Mouse (Mus musculus): Measurements from ENCODE around the gene Pus1. TPM values are rescaled to one million over a fixed set of nuclear protein-coding genes. Genes with fewer than 3 reads are reported as not detected.

Pus1 gene
- total RNA-seq, 1 experiment from 2014 or later: 75.6 TPM

GRCm38 (mm10) chr5:110735606-110736005 lies 44.9 kb downstream of the Pus1 start:
- ATAC-seq (replicated peaks in 1 of 2; ENCODE audit: insufficient read depth in 1 of 2, low FRiP score in 2 of 2, low TSS enrichment in 1 of 2, low read depth in 1 of 2, poor library complexity in 2 of 2, severe bottlenecking in 2 of 2): no peak

GRCm38 (mm10) chr5:110733231-110733823 lies 47.1 kb downstream of the Pus1 start:
- no peak for ATAC-seq (replicated peaks in 1 of 2; ENCODE audit: insufficient read depth in 1 of 2, low FRiP score in 2 of 2, low TSS enrichment in 1 of 2, low read depth in 1 of 2, poor library complexity in 2 of 2, severe bottlenecking in 2 of 2)

- ATAC-seq (replicated peaks in 1 of 2; ENCODE audit: insufficient read depth in 1 of 2, low FRiP score in 2 of 2, low TSS enrichment in 1 of 2, low read depth in 1 of 2, poor library complexity in 2 of 2, severe bottlenecking in 2 of 2): no peak
These were observed 49.2 kb downstream of the Pus1 start for GRCm38 (mm10) chr5:110731227-110731626.

GRCm38 (mm10) chr5:110727850-110728249 lies 52.6 kb downstream of the Pus1 start:
- ATAC-seq (replicated peaks in 1 of 2; ENCODE audit: insufficient read depth in 1 of 2, low FRiP score in 2 of 2, low TSS enrichment in 1 of 2, low read depth in 1 of 2, poor library complexity in 2 of 2, severe bottlenecking in 2 of 2): no peak

Other genes with a start within 250 kb of the Pus1 start
- gene Galnt9, start 236.3 kb downstream of the Pus1 start, total RNA-seq (2017): not detected in 2 replicates
- 23.3 and 24.8 TPM in 2 replicates for gene Noc4l, start 127.2 kb downstream of the Pus1 start, total RNA-seq (2017)
- gene Ddx51, start 127.2 kb downstream of the Pus1 start, total RNA-seq (2017): 4.9 and 9.2 TPM in 2 replicates
- gene Ep400, start 9.9 kb downstream of the Pus1 start, total RNA-seq (2017): 47.0 and 56.7 TPM in 2 replicates
- gene Ulk1, start 29.4 kb upstream of the Pus1 start, total RNA-seq (2017): 15.6 and 24.0 TPM in 2 replicates
- 76.1 and 99.3 TPM in 2 replicates for gene Hscb, start 59.1 kb upstream of the Pus1 start, total RNA-seq (2017)
- gene Chek2, start 59.3 kb upstream of the Pus1 start, total RNA-seq (2017): 37.2 and 42.2 TPM in 2 replicates
- gene Ttc28, start 99.1 kb upstream of the Pus1 start, total RNA-seq (2017): 2.3 and 4.8 TPM in 2 replicates

Data from hematopoietic stem cell, adult 5-6 weeks (primary cell).